Mouse (Mus musculus): ENCODE data around the gene Zbtb20. TPM values are rescaled to one million over a fixed set of nuclear protein-coding genes. Genes with fewer than 3 reads are reported as not detected.
A peak's percentile ranks its signal among the peaks of the same experiment; 100 is the strongest.

The Zbtb20 gene
- total and polyA plus RNA-seq, 3 experiments = 31.1 to 199 (median 161) TPM

- Histone ChIP-seq H3K79me2 (replicated peaks; ENCODE audit: control insufficient read depth, insufficient read depth, low read length) (no peaks in the 10 kb centered on the region; the same call in 1 of the 2 replicates), H3K36me3 (ENCODE audit: control insufficient read depth, insufficient read depth, low read length) (peaks cover 11% of the 10 kb centered on the region), H3K27ac (no peak overlapping the region), H3K27me3 (ENCODE audit: control insufficient read depth, insufficient read depth, low read length) (no peaks in the 10 kb centered on the region), H3K4me1 (ENCODE audit: control insufficient read depth, insufficient read depth, low read length) (peaks cover 5% of the 10 kb centered on the region), H3K9ac (ENCODE audit: low read depth, low read length) (no peak overlapping the region), H3K4me3 (no peak overlapping the region)
- DNase-seq = no peak
- TF ChIP-seq CTCF (IDR thresholded peaks at IDR 0.05) (no peak), POLR2A (IDR thresholded peaks at IDR 0.05; ENCODE audit: insufficient read depth, low read depth, low read length) (no peak), EP300 (IDR thresholded peaks at IDR 0.05; ENCODE audit: insufficient read depth, low read depth, low read length) (no peak)
- WGBS = 36% methylated on average over 1 of the region's 1 CpGs
- intact Hi-C loops (cut with DNase I) = no loop called here
These were observed 411.2 kb downstream of the Zbtb20 start for GRCm38 (mm10) chr16:43286783-43287383.

DNA sequence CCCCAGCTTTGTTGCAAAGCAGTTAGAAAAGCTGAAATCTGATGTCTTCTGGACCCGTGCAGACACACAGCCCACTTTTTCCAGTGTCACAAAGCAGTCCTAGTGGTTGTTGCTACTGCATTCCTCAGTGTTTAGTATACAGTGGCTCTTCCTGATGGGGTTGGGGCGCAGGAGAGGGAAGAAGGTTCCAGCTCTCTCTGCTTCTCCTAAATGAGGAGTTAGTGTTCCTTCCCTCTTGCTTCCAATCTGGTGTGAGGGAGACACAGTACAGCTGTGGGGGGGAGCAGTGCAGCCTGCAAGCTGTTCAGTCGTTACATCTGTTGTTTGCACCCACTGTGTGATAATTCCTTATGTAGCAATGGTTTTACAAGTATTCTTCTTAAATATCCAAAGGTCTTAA is 415.7 kb downstream of the Zbtb20 start:
- Histone ChIP-seq H3K79me2 (replicated peaks; ENCODE audit: control insufficient read depth, insufficient read depth, low read length) (no peaks in the 10 kb centered on the region; the same call in 1 of the 2 replicates), H3K4me3 (no peak overlapping the region), H3K36me3 (ENCODE audit: control insufficient read depth, insufficient read depth, low read length) (peaks cover 4% of the 10 kb centered on the region), H3K27me3 (ENCODE audit: control insufficient read depth, insufficient read depth, low read length) (no peaks in the 10 kb centered on the region), H3K9ac (ENCODE audit: low read depth, low read length) (no peak overlapping the region), H3K4me1 (ENCODE audit: control insufficient read depth, insufficient read depth, low read length) (peaks cover 4% of the 10 kb centered on the region), H3K27ac (no peak overlapping the region)
- DNase-seq = no peak
- intact Hi-C loops (cut with DNase I) = no loop called here
- TF ChIP-seq POLR2A (IDR thresholded peaks at IDR 0.05; ENCODE audit: insufficient read depth, low read depth, low read length) (no peak), EP300 (IDR thresholded peaks at IDR 0.05; ENCODE audit: insufficient read depth, low read depth, low read length) (no peak), CTCF (IDR thresholded peaks at IDR 0.05) (no peak)
- WGBS = 79% methylated on average over 3 of the region's 3 CpGs

DNA sequence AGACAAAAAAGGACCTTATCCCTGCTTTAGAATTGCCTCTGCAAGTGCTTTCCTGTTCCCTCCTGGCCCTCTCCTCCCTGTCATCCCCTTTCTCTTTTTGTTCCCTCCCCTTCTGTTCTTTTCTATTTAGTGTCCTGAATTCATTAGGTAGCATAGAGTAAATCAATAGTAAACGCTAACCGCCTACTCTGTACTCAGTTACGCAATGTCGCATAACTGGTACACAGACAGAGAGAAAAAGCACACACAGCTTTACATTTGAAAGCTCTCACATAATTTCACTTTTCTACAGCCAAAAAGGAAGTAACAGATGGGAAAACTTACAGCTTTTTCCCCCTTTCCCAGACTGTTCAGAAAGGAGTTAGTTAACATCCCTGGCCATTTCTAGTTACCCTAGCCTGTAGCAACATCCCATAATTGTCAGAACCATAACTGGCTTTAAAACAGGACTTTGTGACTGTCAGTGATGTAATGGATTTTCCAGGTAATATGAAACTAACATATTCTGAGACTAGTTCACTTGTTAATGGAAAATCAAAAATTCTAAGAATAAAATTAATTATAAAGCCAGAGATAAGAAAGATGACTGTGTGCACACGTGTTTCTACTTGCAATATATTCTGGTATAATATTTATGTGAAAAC is 422.4 kb downstream of the Zbtb20 start:
- Histone ChIP-seq H3K9ac (ENCODE audit: low read depth, low read length) (no peak overlapping the region), H3K27me3 (ENCODE audit: control insufficient read depth, insufficient read depth, low read length) (no peaks in the 10 kb centered on the region), H3K27ac (no peak overlapping the region), H3K4me1 (ENCODE audit: control insufficient read depth, insufficient read depth, low read length) (peaks cover 2% of the 10 kb centered on the region), H3K79me2 (replicated peaks; ENCODE audit: control insufficient read depth, insufficient read depth, low read length) (no peaks in the 10 kb centered on the region), H3K36me3 (ENCODE audit: control insufficient read depth, insufficient read depth, low read length) (peaks cover 8% of the 10 kb centered on the region), H3K4me3 (no peak overlapping the region)
- no peak for TF ChIP-seq POLR2A (IDR thresholded peaks at IDR 0.05; ENCODE audit: insufficient read depth, low read depth, low read length)
- TF ChIP-seq EP300 (IDR thresholded peaks at IDR 0.05; ENCODE audit: insufficient read depth, low read depth, low read length) = no peak
- TF ChIP-seq CTCF (IDR thresholded peaks at IDR 0.05) = no peak
- no peak for DNase-seq
- intact Hi-C loops (cut with DNase I) = no loop called here
- WGBS = 85% methylated on average over 5 of the region's 5 CpGs

DNA sequence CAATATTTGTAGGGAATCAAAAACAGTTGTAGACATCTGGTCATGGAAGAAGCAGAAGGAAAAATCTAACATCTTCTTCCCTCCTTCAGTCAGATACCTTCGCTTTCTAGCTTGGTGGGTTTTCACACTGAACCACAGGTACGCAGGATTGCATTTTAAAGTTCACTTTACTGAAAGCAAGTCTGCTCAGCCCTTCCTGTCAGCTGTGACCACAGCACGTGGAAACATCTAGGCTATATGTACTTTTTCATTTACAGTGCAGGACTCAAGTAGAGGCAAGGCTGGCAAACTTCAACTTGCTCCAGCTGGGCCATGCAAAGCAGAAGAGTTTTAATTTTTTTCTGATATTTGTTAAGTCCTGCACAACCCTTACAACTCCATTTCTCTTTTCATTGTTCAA is 424.7 kb downstream of the Zbtb20 start:
- DNase-seq = no peak
- no peak overlapping the region for H3K27ac ChIP-seq
- H3K4me1 ChIP-seq (ENCODE audit: control insufficient read depth, insufficient read depth, low read length) = peaks cover 6% of the 10 kb centered on the region
- H3K27me3 ChIP-seq (ENCODE audit: control insufficient read depth, insufficient read depth, low read length) = no peaks in the 10 kb centered on the region
- H3K36me3 ChIP-seq (ENCODE audit: control insufficient read depth, insufficient read depth, low read length) = peaks cover 8% of the 10 kb centered on the region
- TF ChIP-seq CTCF (IDR thresholded peaks at IDR 0.05) (no peak), POLR2A (IDR thresholded peaks at IDR 0.05; ENCODE audit: insufficient read depth, low read depth, low read length) (no peak)
- H3K9ac ChIP-seq (ENCODE audit: low read depth, low read length) = no peak overlapping the region
- WGBS = 86% methylated on average over 3 of the region's 3 CpGs
- intact Hi-C loops (cut with DNase I) = no loop called here
- H3K4me3 ChIP-seq = no peak overlapping the region
- H3K79me2 ChIP-seq (replicated peaks; ENCODE audit: control insufficient read depth, insufficient read depth, low read length) = no peaks in the 10 kb centered on the region

DNA sequence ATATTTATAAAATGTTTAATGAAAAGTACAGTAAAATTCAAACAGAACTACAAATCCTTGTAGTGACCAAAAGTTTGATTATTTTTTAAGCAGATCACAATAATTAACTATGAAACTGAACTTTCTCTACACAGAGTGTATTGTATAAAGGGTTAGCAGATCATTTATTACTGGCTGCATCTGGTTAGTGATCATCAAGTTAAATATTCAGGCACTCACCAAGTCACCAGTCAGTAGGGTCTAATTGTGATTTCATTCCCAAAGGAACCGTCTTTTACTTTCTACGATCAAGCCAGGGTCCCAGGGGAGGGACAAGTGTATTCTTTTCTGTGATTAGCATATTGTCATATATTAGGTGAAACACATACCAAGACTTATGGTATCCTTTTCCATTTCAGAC is 426.5 kb downstream of the Zbtb20 start:
- intact Hi-C loops (cut with DNase I) = no loop called here
- Histone ChIP-seq H3K4me3 (no peak overlapping the region), H3K27ac (peak overlapping the region; percentile 83; the same call in 1 of the 2 replicates), H3K27me3 (ENCODE audit: control insufficient read depth, insufficient read depth, low read length) (no peaks in the 10 kb centered on the region), H3K4me1 (ENCODE audit: control insufficient read depth, insufficient read depth, low read length) (peaks cover 6% of the 10 kb centered on the region), H3K9ac (ENCODE audit: low read depth, low read length) (no peak overlapping the region), H3K36me3 (ENCODE audit: control insufficient read depth, insufficient read depth, low read length) (peaks cover 8% of the 10 kb centered on the region), H3K79me2 (replicated peaks; ENCODE audit: control insufficient read depth, insufficient read depth, low read length) (no peaks in the 10 kb centered on the region)
- no peak for DNase-seq
- WGBS = 87% methylated on average over 2 of the region's 2 CpGs
- TF ChIP-seq POLR2A (IDR thresholded peaks at IDR 0.05; ENCODE audit: insufficient read depth, low read depth, low read length) = no peak

All from heart, adult 2 months (tissue).